ENCODE assay signal across 25 mouse cellular contexts in genomic region chr2:75448221-75448620, GRCm38 (mm10).
DNase-seq lines count a peak whose midpoint lies in the region; ATAC-seq and TF ChIP-seq lines count a peak whose summit lies in the region.
"Had no signal": no experiment of that assay in that cellular context is flagged by ENCODE, and none has a peak within 500 bp of the region (broad histone marks: within the 10 kb centered on the region; RNA-seq: fewer than 3 reads in every experiment).

No protein-coding gene starts in this region.

- in situ Hi-C loops in Patski (cut with MboI; ENCODE audit: low pct_unique_long_range_greater_than_20kb), result no loop called here

- no peak for TF ChIP-seq CTCF in Patski (IDR thresholded peaks at IDR 0.05)

- WGBS in midbrain, embryonic 12.5 days, result 77% methylated on average over 5 of the region's 5 CpGs
- 81% methylated on average over 5 of the region's 5 CpGs for WGBS in midbrain, embryonic 11.5 days

- POLR2A ChIA-PET in Patski (lab: Charles Lee), result no interaction called here

- no peak for ATAC-seq in midbrain, embryonic 12.5 days (ENCODE audit: low FRiP score, low read depth)
- ATAC-seq in midbrain, embryonic 11.5 days (ENCODE audit: low FRiP score), result no peak
- ATAC-seq in Patski, result no peak
- ATAC-seq: forebrain, postnatal 0 days; hindbrain, embryonic 16.5 days; intestine, embryonic 15.5 days had no signal

- H3K36me3 ChIP-seq in midbrain, embryonic 12.5 days, result no peaks in the 10 kb centered on the region
- no peaks in the 10 kb centered on the region for H3K36me3 ChIP-seq in midbrain, embryonic 11.5 days (ENCODE audit: control insufficient read depth, insufficient read depth, low read length)
- H3K36me3 ChIP-seq: embryonic facial prominence, embryonic 13.5 days; heart, embryonic 13.5 days; intestine, embryonic 15.5 days; limb, embryonic 13.5 days; lung, embryonic 15.5 days; neural tube, embryonic 12.5 days had no signal

- H3K27me3 ChIP-seq in midbrain, embryonic 12.5 days, result no peaks in the 10 kb centered on the region
- H3K27me3 ChIP-seq in midbrain, embryonic 11.5 days (ENCODE audit: control insufficient read depth, insufficient read depth, low read length), result no peaks in the 10 kb centered on the region
- no peaks in the 10 kb centered on the region for H3K27me3 ChIP-seq in Patski
- H3K27me3 ChIP-seq: heart, embryonic 13.5 days; intestine, embryonic 15.5 days; neural tube, embryonic 12.5 days had no signal

- H3K4me1 ChIP-seq in midbrain, embryonic 12.5 days, result peaks cover under 1% of the 10 kb centered on the region; the same call in 1 of the 2 replicates
- no peaks in the 10 kb centered on the region for H3K4me1 ChIP-seq in midbrain, embryonic 11.5 days (ENCODE audit: control insufficient read depth, insufficient read depth, low read length)
- H3K4me1 ChIP-seq: embryonic facial prominence, embryonic 13.5 days; heart, embryonic 13.5 days; intestine, embryonic 15.5 days; limb, embryonic 13.5 days; lung, embryonic 15.5 days; neural tube, embryonic 12.5 days had no signal

- no peak overlapping the region for H3K4me3 ChIP-seq in midbrain, embryonic 12.5 days
- H3K4me3 ChIP-seq in midbrain, embryonic 11.5 days (ENCODE audit: low read depth, low read length), result no peak overlapping the region
- H3K4me3 ChIP-seq: embryonic facial prominence, embryonic 13.5 days; heart, embryonic 13.5 days; intestine, embryonic 15.5 days; layer of hippocampus, adult 2 months; left cerebral cortex, adult 2 months; limb, embryonic 13.5 days; lung, embryonic 15.5 days; neural tube, embryonic 12.5 days had no signal

- 0 out of 2 replicates have a peak overlapping the region, but pooled peaks have one; percentile 15 for H3K27ac ChIP-seq in midbrain, embryonic 12.5 days (replicated peaks)
- H3K27ac ChIP-seq in midbrain, embryonic 11.5 days (ENCODE audit: low read depth, low read length), result no peak overlapping the region
- H3K27ac ChIP-seq: embryonic facial prominence, embryonic 13.5 days; heart, embryonic 13.5 days; intestine, embryonic 15.5 days; layer of hippocampus, adult 2 months; left cerebral cortex, adult 2 months; limb, embryonic 13.5 days; lung, embryonic 15.5 days; neural tube, embryonic 12.5 days had no signal

- peak; percentile 7 for DNase-seq in adrenal gland, postnatal 25 days
- no peak for DNase-seq in adrenal gland, postnatal 4 days (ENCODE audit: low spot score in 2 of 2)
- DNase-seq in midbrain, embryonic 11.5 days (ENCODE audit: low spot score, missing footprints), result no peak
- peak; percentile 19 for DNase-seq in 3T3-L1 (ENCODE audit: low read depth, low spot score)
- peak; percentile 33 for DNase-seq in Patski (ENCODE audit: low read depth, low spot score)
- no peak for DNase-seq in thymus, postnatal 14 days
- DNase-seq: B cell, adult 2 months; cerebellum, adult 18-20 months; cerebellum, postnatal 10 days; forebrain, postnatal 0 days; heart, postnatal 14 days; kidney, adult 2 months; kidney, postnatal 36 days; midbrain, embryonic 14.5 days had no signal

- H3K9me3 ChIP-seq in midbrain, embryonic 12.5 days, result no peaks in the 10 kb centered on the region
- no peaks in the 10 kb centered on the region for H3K9me3 ChIP-seq in midbrain, embryonic 11.5 days (ENCODE audit: control insufficient read depth, low read length)
- H3K9me3 ChIP-seq: embryonic facial prominence, embryonic 13.5 days; heart, embryonic 13.5 days; intestine, embryonic 15.5 days; limb, embryonic 13.5 days; lung, embryonic 15.5 days; neural tube, embryonic 12.5 days had no signal

- CTCF ChIA-PET in Patski (lab: Charles Lee), result no interaction called here

- no peak overlapping the region for H3K9ac ChIP-seq in midbrain, embryonic 12.5 days (replicated peaks)
- no peak overlapping the region for H3K9ac ChIP-seq in midbrain, embryonic 11.5 days (ENCODE audit: low read length)
- H3K9ac ChIP-seq: embryonic facial prominence, embryonic 13.5 days; forebrain, postnatal 0 days; heart, embryonic 13.5 days; intestine, embryonic 15.5 days; limb, embryonic 13.5 days; lung, embryonic 15.5 days; neural tube, embryonic 12.5 days had no signal

- H3K4me2 ChIP-seq in midbrain, embryonic 12.5 days (replicated peaks), result no peak overlapping the region
- H3K4me2 ChIP-seq in midbrain, embryonic 11.5 days, result no peak overlapping the region
- H3K4me2 ChIP-seq: embryonic facial prominence, embryonic 13.5 days; heart, embryonic 13.5 days; intestine, embryonic 15.5 days; limb, embryonic 13.5 days; liver, embryonic 11.5 days; lung, embryonic 15.5 days; neural tube, embryonic 12.5 days had no signal

Comparison
In these comparisons a context has a peak if more than half of its experiments do, and no peak if none do; other contexts are left out.
1. DNase-seq: peak in adrenal gland, postnatal 25 days (single experiment), 3T3-L1 (single experiment) and Patski (single experiment); none in adrenal gland, postnatal 4 days (0 of 2), midbrain, embryonic 11.5 days (single experiment) and thymus, postnatal 14 days (single experiment).